Mouse (Mus musculus): Measurements from ENCODE around the gene Yod1.

DNA sequence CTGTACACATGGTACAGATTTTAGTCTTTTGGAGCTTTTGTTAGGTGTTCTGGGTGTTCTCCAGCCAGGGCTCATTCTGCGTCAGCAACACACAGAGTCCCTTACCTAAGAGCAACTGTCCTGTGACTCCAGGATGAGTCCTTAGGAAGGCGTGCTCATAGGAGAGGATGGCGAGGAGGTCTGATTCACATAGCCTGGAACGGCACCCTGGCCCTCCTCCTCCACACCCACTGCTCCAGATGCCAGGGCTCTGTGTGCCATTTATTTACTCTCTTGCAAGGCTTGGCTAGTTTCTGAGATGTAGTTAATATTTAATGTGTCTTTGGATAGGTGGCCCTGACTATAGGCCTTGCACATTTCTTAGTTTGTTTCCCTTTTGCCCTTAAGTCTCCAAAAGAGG lies 16.5 kb downstream of the Yod1 start:
- TF ChIP-seq POLR2A (IDR thresholded peaks at IDR 0.05; ENCODE audit: control insufficient read depth, low read depth, low read length) (no peak), CTCF (IDR thresholded peaks at IDR 0.05; ENCODE audit: control insufficient read depth, insufficient read depth, insufficient replicate concordance, low read depth, low read length) (no peak)

All from testis, adult 2 months (tissue).